Mouse (Mus musculus) forebrain, embryonic 12.5 days (tissue): ENCODE measurements around the gene Shd. TPM values are rescaled to one million over a fixed set of nuclear protein-coding genes. Genes with fewer than 3 reads are reported as not detected.
A peak's percentile ranks its signal among the peaks of the same experiment; 100 is the strongest.
"Not testable (repeated sequence)": the region's sequence is repeated elsewhere in the genome, so short reads cannot be mapped to it uniquely, and the experiment has no call there.

Experiments used
- ATAC-seq: fragments of 200-750 bp; cut with Nextera tagmentation; 2 replicates; pipeline ENCODE4 v1.8.0; 2017; ENCODE audit warnings: moderate TSS enrichment; ENCODE audit not compliant: low FRiP score
- H3K27ac ChIP-seq: fragments of 300-500 bp; sonication (generic); 2 replicates; pipeline ENCODE4 v1.5.1; 2016; ENCODE audit warnings: mild to moderate bottlenecking
- H3K27me3 ChIP-seq: fragments of 300-500 bp; sonication (generic); 2 replicates; pipeline ENCODE4 v1.6.1; 2016; ENCODE audit warnings: mild to moderate bottlenecking
- H3K36me3 ChIP-seq: fragments of 300-500 bp; sonication (generic); replicated peaks from 2 replicates; pipeline ENCODE4 v1.6.1; 2016; ENCODE audit warnings: mild to moderate bottlenecking
- H3K4me1 ChIP-seq: fragments of 300-500 bp; sonication (generic); 2 replicates; pipeline ENCODE4 v1.6.1; 2016
- H3K4me2 ChIP-seq: fragments of 300-500 bp; sonication (generic); 2 replicates; pipeline ENCODE4 v1.6.1; 2016; ENCODE audit warnings: mild to moderate bottlenecking, moderate library complexity
- H3K4me3 ChIP-seq: fragments of 300-500 bp; sonication (generic); replicated peaks from 2 replicates; pipeline ENCODE4 v1.5.1; 2016; ENCODE audit warnings: mild to moderate bottlenecking
- H3K9ac ChIP-seq: fragments of 300-500 bp; sonication (generic); 2 replicates; pipeline ENCODE4 v1.6.1; 2016; ENCODE audit warnings: mild to moderate bottlenecking
- H3K9me3 ChIP-seq: fragments of 300-500 bp; sonication (generic); 2 replicates; pipeline ENCODE4 v1.6.1; 2016
- WGBS: fragments of 180-500 bp; shearing (Covaris S2); methylation state at CpG from one replicate; pipeline ENCODE4 v1.1.7; 2016; 5-methylcytosine and 5-hydroxymethylcytosine counted together
- polyA plus RNA-seq: library from polyadenylated mRNA; unstranded; fragments of >200 nt; fragmentation: Nextera tagmentation; extraction: Ambion mirVana; gene quantifications from 2 replicates; pipeline ENCODE4 v1.2.1, GENCODE M21; 2016

Gene Shd
- 81.1 and 94.0 TPM in 2 replicates for polyA plus RNA-seq

DNA sequence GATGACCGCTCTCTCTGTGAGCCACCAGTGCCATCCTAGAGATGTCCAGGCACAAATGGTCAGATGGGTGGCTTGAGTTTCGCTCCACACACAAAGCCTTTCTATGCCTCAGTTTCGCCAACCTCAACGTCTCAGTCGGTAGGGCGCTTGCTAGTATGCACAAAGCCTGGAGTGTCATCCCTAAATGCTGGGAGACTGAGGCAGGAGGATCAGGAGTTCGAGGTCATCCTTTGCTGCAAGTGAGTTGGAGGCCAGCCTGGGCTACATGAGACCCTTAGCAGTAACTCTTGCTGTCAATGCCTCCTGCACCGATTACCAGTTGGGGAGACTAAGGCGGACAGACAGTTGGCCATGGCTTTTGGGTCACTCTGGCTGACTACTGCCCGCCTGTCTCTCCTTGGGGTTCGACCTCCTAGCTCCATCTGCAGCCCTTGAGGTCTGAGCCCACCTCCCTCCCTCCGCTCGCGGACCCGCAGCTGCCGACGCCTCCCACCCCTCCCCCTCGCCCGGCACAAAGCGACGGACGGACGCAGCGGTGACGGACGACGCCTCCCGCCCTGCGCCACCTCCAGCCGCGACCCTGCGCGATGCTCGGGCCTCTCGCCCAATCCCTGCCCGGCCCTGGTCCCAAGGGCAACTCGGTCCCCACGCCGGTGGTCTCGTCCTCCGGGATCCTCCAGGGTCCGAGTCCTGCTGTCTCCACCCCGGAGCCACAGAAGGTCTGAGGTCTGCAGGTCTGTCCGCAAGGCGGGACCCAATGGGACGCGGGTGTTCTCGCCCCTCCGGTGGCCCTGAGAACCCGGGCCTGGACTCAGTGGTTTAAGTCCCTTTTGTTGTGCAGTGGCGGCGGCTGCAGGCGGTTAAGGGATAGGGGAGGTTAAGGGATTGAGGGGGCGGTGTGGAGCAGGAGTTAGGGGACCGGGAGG is at the start of gene Shd:
Shd (plus strand) TSS at position 502 of the 926 bp plus-strand sequence.
- 8% methylated on average over 55 of the region's 55 CpGs for WGBS
- Histone ChIP-seq H3K36me3 (peaks cover 46% of the 10 kb centered on the region), H3K4me2 (peak within 1 kb of the TSS; percentile 84), H3K9me3 (no peaks in the 10 kb centered on the region), H3K4me1 (peaks cover 43% of the 10 kb centered on the region), H3K4me3 (peak within 1 kb of the TSS; percentile 54), H3K9ac (peak within 1 kb of the TSS; percentile 80), H3K27ac (peak within 1 kb of the TSS; percentile 80), H3K27me3 (no peaks in the 10 kb centered on the region)
- ATAC-seq, result peak; percentile 75

DNA sequence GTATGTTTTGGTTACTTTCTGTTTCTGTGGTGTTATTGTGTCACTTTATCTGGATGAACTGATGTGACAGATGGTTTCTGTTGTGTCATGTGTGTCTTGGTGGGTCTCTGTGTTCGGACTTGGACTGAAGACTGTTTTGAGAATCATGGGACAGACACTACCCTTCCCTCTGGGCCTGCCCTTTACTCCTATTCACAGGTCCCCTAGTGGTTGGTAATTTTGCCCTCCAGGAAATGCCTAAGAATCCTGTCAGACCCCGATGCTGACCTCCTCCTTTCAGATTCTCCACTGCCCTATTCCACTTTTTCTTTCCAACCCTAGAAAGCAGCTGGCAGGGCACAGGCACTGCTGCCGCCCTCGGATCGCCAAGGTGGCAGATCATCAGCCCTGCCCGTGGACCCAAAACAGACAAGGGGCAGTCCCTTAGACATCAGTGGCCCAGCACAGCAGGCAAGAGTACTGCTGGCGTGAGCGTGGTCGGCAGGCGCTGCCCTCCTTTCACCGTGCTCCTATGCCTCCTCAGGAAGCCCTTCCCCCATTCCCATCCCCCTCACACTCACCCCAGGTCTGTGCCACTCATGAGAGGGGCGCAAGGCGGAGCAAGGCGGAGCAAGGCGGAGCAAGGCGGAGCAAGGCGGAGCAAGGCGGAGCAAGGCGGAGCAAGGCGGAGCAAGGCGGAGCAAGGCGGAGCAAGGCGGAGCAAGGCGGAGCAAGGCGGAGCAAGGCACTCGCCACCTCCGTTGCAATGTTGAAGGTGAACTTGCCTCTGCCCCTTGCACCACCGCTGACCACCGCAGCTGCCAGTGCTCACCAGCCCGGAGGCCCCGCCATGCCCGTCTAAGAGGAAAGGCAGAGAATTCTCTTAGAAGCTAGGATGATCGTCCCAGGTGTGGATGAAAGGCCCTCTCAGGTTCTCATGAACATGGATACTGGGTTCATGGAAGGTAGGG is 38.4 kb upstream of the Shd start:
- Histone ChIP-seq H3K4me2 (peak overlapping the region; percentile 75), H3K27ac (peak overlapping the region; percentile 75), H3K9me3 (no peaks in the 10 kb centered on the region), H3K9ac (peak overlapping the region; percentile 67), H3K4me1 (peaks cover 9% of the 10 kb centered on the region; the same call in 1 of the 2 replicates), H3K36me3 (no peaks in the 10 kb centered on the region), H3K27me3 (no peaks in the 10 kb centered on the region), H3K4me3 (peak overlapping the region; percentile 55)
- 3% methylated on average over 33 of the region's 33 CpGs for WGBS
- peak; percentile 97 for ATAC-seq

DNA sequence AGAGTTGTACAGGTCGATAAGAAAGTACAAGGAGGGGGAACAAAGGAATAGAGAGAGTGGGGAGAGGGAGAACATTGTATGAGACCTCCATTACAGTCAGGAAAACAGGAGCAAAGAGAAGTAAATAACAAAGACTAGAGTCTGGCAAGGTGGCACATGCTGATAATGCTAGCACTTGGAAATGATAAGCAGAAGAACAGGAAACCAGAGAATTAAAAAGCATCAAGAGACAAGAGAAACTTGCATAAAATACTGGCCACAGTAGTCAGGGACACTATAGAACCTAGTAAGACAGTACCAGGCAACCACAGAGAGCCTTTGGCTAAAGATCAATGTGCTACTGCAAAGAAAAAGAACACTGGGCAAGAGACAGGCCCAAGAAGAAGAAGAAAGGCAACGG is 37.6 kb upstream of the Shd start:
- H3K27me3 ChIP-seq, result no peaks in the 10 kb centered on the region
- 79% methylated on average over 2 of the region's 2 CpGs for WGBS
- no peaks in the 10 kb centered on the region for H3K36me3 ChIP-seq
- H3K27ac ChIP-seq, result no peak overlapping the region
- peak overlapping the region; percentile 55 for H3K4me3 ChIP-seq
- no peaks in the 10 kb centered on the region for H3K9me3 ChIP-seq
- peak overlapping the region; percentile 75 for H3K4me2 ChIP-seq
- H3K9ac ChIP-seq, result peak overlapping the region; percentile 67; the same call in 1 of the 2 replicates
- peaks cover 9% of the 10 kb centered on the region; the same call in 1 of the 2 replicates for H3K4me1 ChIP-seq
- ATAC-seq, result no peak; the same call in 1 of the 2 replicates

DNA sequence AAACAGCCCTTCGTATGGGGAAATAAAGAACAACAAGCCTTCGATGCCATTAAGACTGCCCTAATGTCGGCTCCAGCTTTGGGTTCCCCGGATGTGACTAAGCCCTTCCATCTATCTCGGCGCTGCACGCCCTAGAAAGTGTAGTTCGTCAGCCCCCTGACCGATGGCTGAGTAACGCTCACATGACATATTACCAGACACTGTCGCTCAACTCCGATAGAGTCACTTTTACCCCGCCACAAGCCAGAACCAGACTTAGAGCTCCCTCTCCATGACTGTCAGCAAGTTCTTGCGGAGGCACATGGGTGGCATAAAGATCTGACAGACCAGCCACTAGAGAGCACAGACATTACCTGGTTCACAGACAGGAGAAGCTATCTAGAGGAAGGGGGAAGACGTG is 37.1 kb upstream of the Shd start:
- H3K4me2 ChIP-seq, result no peak overlapping the region

DNA sequence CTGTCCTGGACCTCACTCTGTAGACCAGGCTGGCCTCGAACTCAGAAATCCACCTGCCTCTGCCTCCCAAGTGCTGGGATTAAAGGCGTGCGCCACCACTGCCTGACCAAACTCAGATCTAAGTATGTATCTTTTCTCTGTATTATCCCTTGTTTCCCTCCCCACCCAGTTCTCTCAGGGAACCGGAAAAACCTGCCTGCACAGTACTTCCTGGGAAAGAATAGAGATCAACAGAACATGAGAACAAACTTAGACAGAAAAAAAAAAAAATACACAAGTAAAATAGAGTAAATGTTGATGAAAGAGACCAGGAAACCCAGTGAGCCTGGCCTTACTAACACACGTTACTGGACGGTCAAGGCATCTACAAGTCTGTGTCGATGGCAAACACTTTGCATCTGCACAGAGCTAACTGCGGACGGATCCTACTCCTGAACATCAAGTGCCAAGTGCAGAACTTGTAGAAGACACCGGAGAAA is 25.8 kb upstream of the Shd start:
- peak overlapping the region; percentile 77 for H3K4me2 ChIP-seq
- H3K4me3 ChIP-seq, result peak overlapping the region; percentile 54
- H3K9me3 ChIP-seq, H3K4me1 ChIP-seq, ATAC-seq, H3K36me3 ChIP-seq, H3K27me3 ChIP-seq: not testable (repeated sequence)
- H3K9ac ChIP-seq, result peak overlapping the region; percentile 67; the same call in 1 of the 2 replicates
- WGBS, result 39% methylated on average over 10 of the region's 10 CpGs
- H3K27ac ChIP-seq, result peak overlapping the region; percentile 93

More for the DNA sequence above, 37.1 kb upstream of the Shd start:
- no peak overlapping the region for H3K4me3 ChIP-seq
- H3K36me3 ChIP-seq, result no peaks in the 10 kb centered on the region
- peaks cover 9% of the 10 kb centered on the region; the same call in 1 of the 2 replicates for H3K4me1 ChIP-seq
- no peaks in the 10 kb centered on the region for H3K27me3 ChIP-seq
- WGBS, result 94% methylated on average over 15 of the region's 15 CpGs
- H3K9ac ChIP-seq, result no peak overlapping the region
- H3K9me3 ChIP-seq, result 0 out of 2 replicates have a peak, but pooled peaks cover 3% of the 10 kb centered on the region
- no peak overlapping the region for H3K27ac ChIP-seq
- ATAC-seq, result no peak

DNA sequence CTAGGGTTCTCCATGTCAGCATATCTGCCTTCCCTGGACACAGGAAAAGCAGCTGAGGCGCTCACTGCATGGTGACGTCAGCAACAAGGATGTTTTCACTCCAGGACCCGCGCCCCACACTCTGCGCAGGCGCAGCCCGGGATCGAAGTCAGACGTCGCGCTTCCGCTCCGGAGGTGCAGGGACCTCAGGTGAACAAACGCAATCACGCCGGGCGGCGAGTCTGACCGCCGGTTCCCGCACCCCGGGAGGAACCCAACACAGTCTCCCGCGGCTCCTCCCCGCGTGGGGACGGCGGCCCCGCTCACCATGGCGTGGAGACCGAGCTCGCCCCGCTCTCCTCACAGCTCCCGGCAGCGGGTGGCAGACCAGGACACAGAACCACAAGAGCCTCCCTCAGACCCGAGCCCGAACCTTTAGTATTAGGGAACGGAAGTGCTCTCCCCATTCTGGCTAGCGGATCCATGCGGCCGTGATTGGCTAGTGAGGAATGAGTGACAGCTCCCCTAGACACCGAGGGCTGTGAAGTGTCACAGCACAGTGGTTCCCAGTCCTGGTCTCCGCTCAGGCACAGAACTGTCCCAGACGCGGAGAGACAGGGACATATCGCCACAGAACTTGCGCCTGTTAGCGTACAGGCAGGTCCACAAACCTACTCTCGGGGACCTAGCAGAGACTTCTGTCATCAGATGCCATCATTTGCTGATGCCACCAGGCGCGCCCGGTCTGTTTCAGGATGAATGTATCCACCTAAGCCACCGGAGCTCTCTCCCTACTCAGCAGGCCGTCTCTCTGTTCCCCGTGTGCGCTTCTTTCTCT is 25.2 kb upstream of the Shd start:
- H3K4me1 ChIP-seq, H3K36me3 ChIP-seq, H3K9me3 ChIP-seq, H3K27me3 ChIP-seq: not testable (repeated sequence)
- Histone ChIP-seq H3K4me3 (peak overlapping the region; percentile 54), H3K9ac (peak overlapping the region; percentile 67), H3K4me2 (peak overlapping the region; percentile 77), H3K27ac (peak overlapping the region; percentile 93)
- under 1% methylated on average over 56 of the region's 56 CpGs for WGBS
- ATAC-seq, result peak; percentile 97

DNA sequence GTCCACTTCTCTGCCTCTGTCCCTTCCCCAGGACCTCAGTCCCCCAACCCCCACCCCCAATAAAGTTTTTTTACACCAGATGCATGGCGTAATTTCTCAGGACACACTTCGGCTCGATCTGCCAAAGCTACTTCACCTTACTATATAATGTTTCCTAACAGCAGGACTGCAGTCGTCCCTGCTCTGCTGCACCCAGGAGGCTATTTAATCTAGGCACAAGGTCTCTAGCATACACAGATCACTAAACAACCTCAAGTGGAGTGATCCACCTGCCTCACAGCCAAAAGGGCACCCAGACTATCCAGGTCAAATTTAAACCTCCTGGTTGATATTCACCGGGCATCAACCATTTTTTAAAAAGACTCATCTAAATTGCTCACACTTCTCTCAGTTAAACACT is 24.6 kb upstream of the Shd start:
- ATAC-seq, result no peak
- Histone ChIP-seq H3K27me3 (peaks cover 13% of the 10 kb centered on the region; the same call in 1 of the 2 replicates), H3K4me3 (peak overlapping the region; percentile 54), H3K9me3 (no peaks in the 10 kb centered on the region), H3K4me2 (peak overlapping the region; percentile 77), H3K9ac (peak overlapping the region; percentile 67), H3K4me1 (peaks cover 9% of the 10 kb centered on the region), H3K36me3 (no peaks in the 10 kb centered on the region), H3K27ac (peak overlapping the region; percentile 93; the same call in 1 of the 2 replicates)
- WGBS, result 40% methylated on average over 5 of the region's 5 CpGs

DNA sequence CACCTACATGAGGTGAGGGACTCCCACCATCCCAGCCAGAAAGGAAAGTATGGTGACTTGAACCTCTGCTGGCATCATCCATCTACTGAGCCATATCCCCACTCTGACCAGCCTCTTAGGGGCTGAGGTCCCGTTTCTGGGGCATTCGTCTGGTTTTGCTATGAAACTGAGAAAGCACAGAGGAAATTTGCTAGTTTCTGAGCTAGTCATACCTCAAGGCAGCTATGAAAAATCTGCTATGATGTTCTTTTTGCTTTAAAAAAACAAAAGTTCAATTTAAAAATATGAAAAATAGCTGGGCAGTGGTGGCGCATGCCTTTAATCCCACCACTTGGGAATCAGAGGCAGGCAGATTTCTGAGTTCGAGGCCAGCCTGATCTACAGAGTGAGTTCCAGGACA is 21.6 kb upstream of the Shd start:
- Histone ChIP-seq H3K4me1 (peaks cover 9% of the 10 kb centered on the region), H3K9me3 (no peaks in the 10 kb centered on the region), H3K27ac (no peak overlapping the region), H3K27me3 (peaks cover 25% of the 10 kb centered on the region; the same call in 1 of the 2 replicates), H3K9ac (no peak overlapping the region), H3K4me3 (no peak overlapping the region), H3K4me2 (no peak overlapping the region), H3K36me3 (no peaks in the 10 kb centered on the region)
- ATAC-seq, result no peak
- 90% methylated on average over 4 of the region's 4 CpGs for WGBS

DNA sequence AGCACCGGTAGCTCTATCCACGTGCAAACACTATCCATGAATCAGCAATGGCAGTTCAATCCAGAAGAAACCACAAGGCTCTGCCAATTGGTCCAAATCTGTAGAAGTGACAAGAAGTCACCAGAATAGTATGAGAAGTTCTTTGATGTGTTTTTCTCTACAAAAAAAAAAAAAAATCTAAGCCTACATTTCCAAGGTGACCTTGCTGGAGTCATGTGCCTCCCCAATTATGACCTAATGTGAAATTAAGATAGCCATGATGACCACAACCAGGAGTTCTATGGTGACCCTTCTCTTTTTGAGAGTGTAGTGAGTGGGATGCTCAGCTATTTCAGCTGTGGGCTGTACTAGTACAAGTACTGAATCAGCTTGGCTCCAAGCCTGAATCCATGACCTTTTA is 20.9 kb upstream of the Shd start, which contains the start of gene Zfp119b:
Zfp119b (minus strand) TSS at position 101 of the 400 bp plus-strand sequence.
- WGBS, result 89% methylated on average over 2 of the region's 2 CpGs
- H3K36me3 ChIP-seq, result no peaks in the 10 kb centered on the region

DNA sequence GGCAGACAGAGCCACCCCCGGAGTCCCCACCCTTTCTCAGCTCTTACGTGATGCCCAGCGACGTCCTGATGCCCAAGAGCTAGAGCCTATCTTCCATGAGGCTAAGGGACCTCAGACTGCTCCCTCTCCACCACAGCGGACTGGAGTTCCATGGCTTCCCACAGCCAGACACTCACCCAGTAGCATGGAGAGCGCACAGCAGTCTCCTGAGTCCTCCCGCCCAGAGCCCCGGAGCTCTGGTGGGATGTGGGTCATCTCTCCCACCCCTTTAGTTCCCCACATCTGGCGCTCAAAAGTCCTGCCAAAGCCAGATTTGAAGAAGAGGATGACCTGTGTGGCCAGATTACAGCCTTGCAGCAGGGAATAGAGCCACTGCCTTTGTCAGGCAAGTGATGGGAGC is 19.7 kb upstream of the Shd start:
- H3K4me2 ChIP-seq, result no peak overlapping the region
- H3K36me3 ChIP-seq, result no peaks in the 10 kb centered on the region
- 85% methylated on average over 9 of the region's 9 CpGs for WGBS
- H3K27ac ChIP-seq, result no peak overlapping the region
- peaks cover 3% of the 10 kb centered on the region for H3K4me1 ChIP-seq
- no peak for ATAC-seq
- peaks cover 41% of the 10 kb centered on the region for H3K27me3 ChIP-seq
- H3K9me3 ChIP-seq, result no peaks in the 10 kb centered on the region
- H3K4me3 ChIP-seq, result no peak overlapping the region
- no peak overlapping the region for H3K9ac ChIP-seq

More for the DNA sequence above, 20.9 kb upstream of the Shd start, which contains the start of gene Zfp119b:
- Histone ChIP-seq H3K27me3 (peaks cover 29% of the 10 kb centered on the region), H3K4me3 (no peak within 1 kb of the TSS), H3K9ac (no peak within 1 kb of the TSS), H3K27ac (no peak within 1 kb of the TSS), H3K9me3 (no peaks in the 10 kb centered on the region), H3K4me2 (no peak within 1 kb of the TSS), H3K4me1 (peaks cover 6% of the 10 kb centered on the region)
- no peak for ATAC-seq

DNA sequence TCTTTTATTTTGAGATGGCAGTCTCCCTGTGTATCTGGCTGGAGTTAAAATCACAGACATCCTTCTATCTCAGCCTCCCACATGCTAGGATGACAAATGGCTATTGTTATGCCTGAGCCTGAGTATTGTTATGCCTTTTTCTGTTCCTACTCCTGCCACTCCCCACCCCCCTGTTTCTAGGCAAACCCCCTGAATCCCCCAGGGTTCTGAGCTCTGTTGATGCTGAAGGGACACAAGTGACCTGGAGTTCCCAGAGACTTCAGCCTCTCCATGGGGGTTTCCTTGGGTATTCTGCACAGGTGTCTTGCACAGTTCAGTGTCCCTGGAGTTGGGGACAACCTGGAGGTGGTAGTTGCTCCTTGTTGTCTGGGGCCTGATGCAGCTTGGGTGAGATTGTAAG is 18.2 kb upstream of the Shd start:
- no peak for ATAC-seq
- no peaks in the 10 kb centered on the region for H3K36me3 ChIP-seq
- H3K9ac ChIP-seq, result no peak overlapping the region
- H3K4me2 ChIP-seq, result no peak overlapping the region
- no peak overlapping the region for H3K27ac ChIP-seq
- H3K27me3 ChIP-seq, result peaks cover 41% of the 10 kb centered on the region
- H3K4me3 ChIP-seq, result no peak overlapping the region
- no peaks in the 10 kb centered on the region for H3K9me3 ChIP-seq
- H3K4me1 ChIP-seq, result peaks cover 11% of the 10 kb centered on the region
